Mouse (Mus musculus): ENCODE data around the gene Gm13288. TPM values are rescaled to one million over a fixed set of nuclear protein-coding genes. Genes with fewer than 3 reads are reported as not detected.
"Not testable (repeated sequence)": the region's sequence is repeated elsewhere in the genome, so short reads cannot be mapped to it uniquely, and the experiment has no call there.

Gene Gm13288
- polyA plus RNA-seq, 1 experiment from 2014 or later: not detected

DNA sequence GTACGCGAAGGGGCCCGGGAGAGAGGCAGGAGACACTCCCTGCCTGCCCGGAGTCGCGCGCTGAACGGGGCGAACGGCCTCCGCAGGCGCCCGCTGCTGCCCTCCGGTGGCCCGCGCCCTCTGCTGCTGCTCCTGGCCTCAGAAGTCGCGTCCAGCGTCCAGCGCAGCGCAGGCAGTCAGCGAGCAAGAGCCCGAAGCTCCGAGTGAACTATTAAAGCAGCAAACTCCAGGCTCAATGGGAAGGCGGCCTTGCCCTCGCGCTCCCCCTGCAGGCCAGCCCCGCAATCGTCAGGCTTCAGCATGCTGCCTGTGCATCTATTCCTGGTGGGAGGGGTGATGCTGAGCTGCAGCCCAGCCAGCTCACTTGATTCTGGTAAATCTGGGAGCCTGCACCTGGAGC, 25.8 kb upstream of the Gm13288 start, which contains the start of gene Gm13272:
Gene Gm13272, plus strand, starts transcription at position 301 of the 400 bp plus-strand sequence.
- not testable (repeated sequence) for H3K27me3 ChIP-seq (replicated peaks); H3K4me3 ChIP-seq; H3K36me3 ChIP-seq; H3K27ac ChIP-seq (ENCODE audit: poor library complexity, severe bottlenecking); H3K4me1 ChIP-seq (replicated peaks); H3K4me2 ChIP-seq; H3K9ac ChIP-seq; ATAC-seq (ENCODE audit: insufficient number of reproducible peaks, low FRiP score); H3K9me3 ChIP-seq (replicated peaks)
- no CpG with 5 or more reads among the region's 29 CpGs for WGBS

- not testable (repeated sequence) for H3K4me3 ChIP-seq; ATAC-seq (ENCODE audit: insufficient number of reproducible peaks, low FRiP score); H3K4me1 ChIP-seq (replicated peaks); H3K9me3 ChIP-seq (replicated peaks); H3K36me3 ChIP-seq; H3K27ac ChIP-seq (ENCODE audit: poor library complexity, severe bottlenecking); H3K4me2 ChIP-seq; H3K9ac ChIP-seq; H3K27me3 ChIP-seq (replicated peaks)
- WGBS: 43% methylated on average over 16 of the region's 18 CpGs
Observed at GRCm38 (mm10) chr4:88780320-88780719, 25.0 kb upstream of the Gm13288 start.

GRCm38 (mm10) chr4:88781831-88782230, 23.5 kb upstream of the Gm13288 start, which contains the start of gene Ifnz:
Ifnz (plus strand) TSS chr4:88782131.
- WGBS: 15% methylated on average over 5 of the region's 7 CpGs
- Histone ChIP-seq H3K27ac (ENCODE audit: poor library complexity, severe bottlenecking) (peak within 1 kb of the TSS; percentile 51; the same call in 1 of the 2 replicates), H3K4me2 (peak within 1 kb of the TSS; percentile 62), H3K4me3 (peak within 1 kb of the TSS; percentile 31; the same call in 1 of the 2 replicates)
- not testable (repeated sequence) for H3K27me3 ChIP-seq (replicated peaks); H3K36me3 ChIP-seq; ATAC-seq (ENCODE audit: insufficient number of reproducible peaks, low FRiP score); H3K4me1 ChIP-seq (replicated peaks); H3K9me3 ChIP-seq (replicated peaks); H3K9ac ChIP-seq

GRCm38 (mm10) chr4:88782335-88782734, 23.0 kb upstream of the Gm13288 start:
- H3K36me3 ChIP-seq; ATAC-seq (ENCODE audit: insufficient number of reproducible peaks, low FRiP score); H3K4me1 ChIP-seq (replicated peaks); H3K9ac ChIP-seq; H3K27me3 ChIP-seq (replicated peaks); H3K9me3 ChIP-seq (replicated peaks): not testable (repeated sequence)
- H3K27ac ChIP-seq (ENCODE audit: poor library complexity, severe bottlenecking): peak overlapping the region; percentile 51; the same call in 1 of the 2 replicates
- 0% methylated on average over 9 of the region's 31 CpGs for WGBS
- H3K4me3 ChIP-seq: peak overlapping the region; percentile 31; the same call in 1 of the 2 replicates
- peak overlapping the region; percentile 62 for H3K4me2 ChIP-seq

- H3K27me3 ChIP-seq (replicated peaks); H3K9ac ChIP-seq; H3K27ac ChIP-seq (ENCODE audit: poor library complexity, severe bottlenecking); H3K4me3 ChIP-seq; H3K4me1 ChIP-seq (replicated peaks); H3K36me3 ChIP-seq; ATAC-seq (ENCODE audit: insufficient number of reproducible peaks, low FRiP score); H3K4me2 ChIP-seq; H3K9me3 ChIP-seq (replicated peaks): not testable (repeated sequence)
- no CpG with 5 or more reads among the region's 27 CpGs for WGBS
Observed at GRCm38 (mm10) chr4:88785409-88785808, 19.9 kb upstream of the Gm13288 start, which contains the start of gene Gm13276. Gm13276 (plus strand) TSS chr4:88785709.

- ATAC-seq (ENCODE audit: insufficient number of reproducible peaks, low FRiP score); H3K9ac ChIP-seq; H3K27me3 ChIP-seq (replicated peaks); H3K36me3 ChIP-seq; H3K27ac ChIP-seq (ENCODE audit: poor library complexity, severe bottlenecking); H3K9me3 ChIP-seq (replicated peaks); H3K4me1 ChIP-seq (replicated peaks); H3K4me3 ChIP-seq; H3K4me2 ChIP-seq: not testable (repeated sequence)
- 0% methylated on average over 4 of the region's 28 CpGs for WGBS
Observed at GRCm38 (mm10) chr4:88788402-88788801, 16.9 kb upstream of the Gm13288 start, which contains the start of gene Gm13277. Gm13277 (plus strand) TSS chr4:88788632.

DNA sequence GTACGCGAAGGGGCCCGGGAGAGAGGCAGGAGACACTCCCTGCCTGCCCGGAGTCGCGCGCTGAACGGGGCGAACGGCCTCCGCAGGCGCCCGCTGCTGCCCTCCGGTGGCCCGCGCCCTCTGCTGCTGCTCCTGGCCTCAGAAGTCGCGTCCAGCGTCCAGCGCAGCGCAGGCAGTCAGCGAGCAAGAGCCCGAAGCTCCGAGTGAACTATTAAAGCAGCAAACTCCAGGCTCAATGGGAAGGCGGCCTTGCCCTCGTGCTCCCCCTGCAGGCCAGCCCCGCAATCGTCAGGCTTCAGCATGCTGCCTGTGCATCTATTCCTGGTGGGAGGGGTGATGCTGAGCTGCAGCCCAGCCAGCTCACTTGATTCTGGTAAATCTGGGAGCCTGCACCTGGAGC, 14.1 kb upstream of the Gm13288 start, which contains the start of gene Gm13278:
Gene Gm13278, plus strand, starts transcription at position 301 of the 400 bp plus-strand sequence.
- not testable (repeated sequence) for H3K36me3 ChIP-seq; H3K27ac ChIP-seq (ENCODE audit: poor library complexity, severe bottlenecking); H3K4me2 ChIP-seq; ATAC-seq (ENCODE audit: insufficient number of reproducible peaks, low FRiP score); H3K27me3 ChIP-seq (replicated peaks); H3K4me3 ChIP-seq; H3K9me3 ChIP-seq (replicated peaks); H3K9ac ChIP-seq; H3K4me1 ChIP-seq (replicated peaks)
- no CpG with 5 or more reads among the region's 28 CpGs for WGBS

GRCm38 (mm10) chr4:88793936-88794675, 11.2 kb upstream of the Gm13288 start, which contains the start of gene Gm13275:
Gm13275 (plus strand) TSS chr4:88794487.
- not testable (repeated sequence) for H3K36me3 ChIP-seq; H3K27ac ChIP-seq (ENCODE audit: poor library complexity, severe bottlenecking); ATAC-seq (ENCODE audit: insufficient number of reproducible peaks, low FRiP score); H3K27me3 ChIP-seq (replicated peaks); H3K4me1 ChIP-seq (replicated peaks); H3K4me2 ChIP-seq; H3K4me3 ChIP-seq; H3K9me3 ChIP-seq (replicated peaks); H3K9ac ChIP-seq
- WGBS: 0% methylated on average over 13 of the region's 52 CpGs

DNA sequence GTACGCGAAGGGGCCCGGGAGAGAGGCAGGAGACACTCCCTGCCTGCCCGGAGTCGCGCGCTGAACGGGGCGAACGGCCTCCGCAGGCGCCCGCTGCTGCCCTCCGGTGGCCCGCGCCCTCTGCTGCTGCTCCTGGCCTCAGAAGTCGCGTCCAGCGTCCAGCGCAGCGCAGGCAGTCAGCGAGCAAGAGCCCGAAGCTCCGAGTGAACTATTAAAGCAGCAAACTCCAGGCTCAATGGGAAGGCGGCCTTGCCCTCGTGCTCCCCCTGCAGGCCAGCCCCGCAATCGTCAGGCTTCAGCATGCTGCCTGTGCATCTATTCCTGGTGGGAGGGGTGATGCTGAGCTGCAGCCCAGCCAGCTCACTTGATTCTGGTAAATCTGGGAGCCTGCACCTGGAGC, 8.2 kb upstream of the Gm13288 start, which contains the start of gene Gm13279:
Gene Gm13279, plus strand, starts transcription at position 301 of the 400 bp plus-strand sequence.
- H3K4me3 ChIP-seq; H3K4me1 ChIP-seq (replicated peaks); ATAC-seq (ENCODE audit: insufficient number of reproducible peaks, low FRiP score); H3K27me3 ChIP-seq (replicated peaks); H3K4me2 ChIP-seq; H3K36me3 ChIP-seq; H3K9me3 ChIP-seq (replicated peaks); H3K27ac ChIP-seq (ENCODE audit: poor library complexity, severe bottlenecking); H3K9ac ChIP-seq: not testable (repeated sequence)
- WGBS: no CpG with 5 or more reads among the region's 28 CpGs

DNA sequence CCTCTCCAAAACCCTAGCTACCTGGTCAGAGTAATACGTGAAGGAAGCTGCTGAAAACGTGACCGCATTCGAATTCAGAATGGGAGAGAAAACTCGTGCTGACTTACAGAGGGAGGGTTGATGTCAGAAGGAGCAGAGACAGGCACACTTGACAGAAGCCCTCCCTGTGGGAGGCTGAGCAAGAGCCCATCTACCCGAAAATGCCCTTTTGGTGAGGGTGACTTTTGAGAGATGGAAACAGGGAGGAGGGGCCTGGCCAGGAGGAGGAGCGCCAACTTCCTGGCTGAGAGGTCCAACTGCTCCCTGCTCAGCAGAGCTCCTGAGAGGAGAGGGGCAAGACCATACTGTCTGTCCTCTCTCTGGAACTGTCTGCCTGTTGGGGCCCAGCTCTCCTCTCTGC, 6.0 kb upstream of the Gm13288 start, which contains the start of gene Gm13285:
Gene Gm13285, plus strand, starts transcription at position 301 of the 400 bp plus-strand sequence.
- H3K4me1 ChIP-seq (replicated peaks); H3K36me3 ChIP-seq; H3K9ac ChIP-seq; H3K9me3 ChIP-seq (replicated peaks); H3K27me3 ChIP-seq (replicated peaks); H3K4me2 ChIP-seq; H3K4me3 ChIP-seq; ATAC-seq (ENCODE audit: insufficient number of reproducible peaks, low FRiP score); H3K27ac ChIP-seq (ENCODE audit: poor library complexity, severe bottlenecking): not testable (repeated sequence)
- WGBS: 9% methylated on average over 6 of the region's 7 CpGs

GRCm38 (mm10) chr4:88802954-88803353, 2.4 kb upstream of the Gm13288 start, which contains the start of gene Gm13287:
Gm13287 (plus strand) TSS chr4:88803254.
- H3K4me1 ChIP-seq (replicated peaks); H3K36me3 ChIP-seq; H3K27ac ChIP-seq (ENCODE audit: poor library complexity, severe bottlenecking); H3K4me3 ChIP-seq; H3K27me3 ChIP-seq (replicated peaks); ATAC-seq (ENCODE audit: insufficient number of reproducible peaks, low FRiP score); H3K9ac ChIP-seq; H3K9me3 ChIP-seq (replicated peaks): not testable (repeated sequence)
- H3K4me2 ChIP-seq: peak within 1 kb of the TSS; percentile 49
- WGBS: no CpG with 5 or more reads among the region's 29 CpGs
